Mouse (Mus musculus) mouse embryonic stem cell (cell line): ENCODE measurements around the gene Olfr729.

ENCODE experiments used
- in situ Hi-C, 2 experiments: fragments of 300-500 bp; cut with MboI; formaldehyde crosslinking; loops; 1 replicate in 1 of 2; 3 replicates in 1 of 2; pipeline ENCODE4 v1.14.3; 2019 to 2020; ENCODE audit warnings: low sequenced_read_pairs in 2 of 2, low pct_unique_long_range_greater_than_20kb in 1 of 2, mixed read lengths in 1 of 2; ENCODE audit not compliant: unreplicated experiment in 1 of 2

The Olfr729 gene

DNA sequence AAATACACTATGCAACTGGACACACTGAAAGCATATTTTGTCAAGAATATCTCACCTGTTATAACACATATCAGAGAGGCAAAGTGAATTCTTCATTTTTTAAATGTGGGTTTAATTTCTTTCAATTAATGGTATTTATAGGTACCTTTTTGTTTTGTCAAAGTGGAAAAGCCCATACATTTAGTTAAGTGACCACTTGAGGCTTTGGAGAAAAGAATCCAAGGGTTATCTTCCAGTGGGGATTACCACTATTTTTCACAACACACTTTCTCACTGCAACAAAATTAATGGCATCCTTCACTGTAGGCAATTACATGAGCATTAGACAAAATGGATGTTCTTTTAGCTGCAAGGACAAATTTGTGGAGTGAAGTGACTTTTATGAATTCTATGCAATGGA, at the start of gene Olfr729:
Olfr729 (minus strand) TSS at position 101 of the 400 bp plus-strand sequence.
- in situ Hi-C loops = no loop called here

DNA sequence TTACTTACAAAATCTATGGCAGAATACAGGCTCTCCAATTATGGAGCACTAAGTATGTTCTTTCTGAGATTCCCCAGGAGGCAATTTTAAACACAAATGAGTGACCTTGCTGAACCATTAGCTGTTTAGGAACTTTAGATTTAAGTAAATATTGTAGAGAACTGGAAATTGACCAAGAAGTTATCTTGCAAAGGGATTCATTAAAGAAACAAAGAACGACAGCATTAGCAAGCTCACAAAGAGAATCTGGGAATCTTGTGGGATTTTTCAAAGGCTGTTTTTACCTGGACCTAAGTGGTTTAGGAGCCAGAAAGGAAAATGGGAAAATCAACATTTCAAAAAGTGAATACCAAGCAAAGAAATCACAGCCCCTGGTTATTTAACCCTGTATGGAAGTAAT, 35.4 kb upstream of the Olfr729 start, which contains the start of gene Olfr730:
Olfr730 (minus strand) TSS at position 101 of the 400 bp plus-strand sequence.
- in situ Hi-C loops = no loop called here

DNA sequence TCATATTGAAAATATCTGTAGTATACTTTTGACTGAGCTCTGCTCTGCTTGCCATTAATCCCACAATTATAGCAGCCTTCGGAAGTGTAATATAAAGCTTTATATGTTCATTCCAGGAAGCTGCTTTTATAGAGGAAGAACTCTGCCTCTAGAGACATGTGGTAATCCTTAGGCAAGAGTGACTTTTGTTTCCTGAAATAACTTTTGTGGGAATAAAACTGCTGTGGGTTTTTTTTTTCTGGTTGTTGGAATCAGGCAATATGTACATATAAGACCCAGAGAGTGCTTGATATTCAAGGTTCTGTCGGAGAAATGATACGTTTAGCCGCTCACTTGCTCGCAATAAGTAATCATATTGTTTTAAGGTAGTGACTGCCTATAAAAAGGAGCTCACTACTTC, 10.1 kb downstream of the Olfr729 start, which contains the start of gene Olfr728:
Olfr728 (minus strand) TSS at position 101 of the 400 bp plus-strand sequence.
- in situ Hi-C loops = no loop called here

DNA sequence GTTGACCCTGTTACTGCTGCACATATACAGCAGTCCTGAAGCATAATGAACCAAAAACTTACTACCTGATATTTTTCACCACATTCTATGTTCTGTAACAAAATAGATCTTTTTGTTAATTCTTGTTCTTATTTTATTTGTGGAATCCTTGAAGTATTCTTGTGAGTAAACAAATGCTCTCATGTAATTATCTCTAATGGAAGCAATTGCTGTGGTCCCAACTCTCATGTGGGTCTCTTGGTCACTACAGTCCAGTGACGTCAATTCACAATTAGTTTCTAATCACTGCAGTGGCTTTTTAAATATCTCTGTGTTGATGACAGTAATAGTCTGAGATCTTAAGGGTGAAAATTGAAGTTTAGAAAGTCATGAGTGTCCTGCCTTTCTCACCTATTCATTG, 29.8 kb downstream of the Olfr729 start, which contains the start of gene Olfr727:
Olfr727 (plus strand) TSS at position 301 of the 400 bp plus-strand sequence.
- in situ Hi-C loops = no loop called here
